ENCODE assay signal across 11 mouse cellular contexts in the genomic region with DNA sequence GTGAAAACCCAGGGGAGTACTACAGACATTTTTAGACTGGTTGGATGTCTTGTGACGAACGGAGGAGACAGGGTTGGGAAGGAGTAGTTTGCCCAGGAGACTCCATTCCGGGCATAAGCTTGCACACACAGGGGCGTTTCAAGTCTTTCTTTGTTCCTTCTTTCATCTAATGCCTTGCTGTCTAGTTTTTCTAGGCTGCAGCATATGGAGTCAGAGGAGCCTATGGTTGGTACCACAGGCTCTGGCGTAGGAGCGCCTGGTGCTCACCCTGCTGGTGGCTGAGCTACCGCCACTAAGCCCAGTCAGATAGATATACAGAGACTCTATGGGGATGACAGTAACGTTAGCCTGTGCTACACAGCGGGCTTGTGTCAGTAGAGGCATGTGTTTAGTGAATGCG. TPM values are rescaled to one million over a fixed set of nuclear protein-coding genes. Genes with fewer than 3 reads are reported as not detected.
A peak's percentile ranks its signal among the peaks of the same experiment; 100 is the strongest.
DNase-seq lines count a peak whose midpoint lies in the region; ATAC-seq lines count a peak whose summit lies in the region.
"Had no signal": no experiment of that assay in that cellular context is flagged by ENCODE, and none has a peak within 500 bp of the region (broad histone marks: within the 10 kb centered on the region; RNA-seq: fewer than 3 reads in every experiment).

No protein-coding gene starts in this region.

- DNase-seq in hindbrain, embryonic 14.5 days (ENCODE audit: low spot score) = no peak
- no peak for DNase-seq in hindbrain, embryonic 10.5 days (ENCODE audit: low spot score)
- DNase-seq in neural tube, embryonic 10.5 days (ENCODE audit: extremely low spot score, low spot score) = no peak
- peak; percentile 77 for DNase-seq in telencephalon, adult 2 months (ENCODE audit: low read depth, low spot score)
- no peak for DNase-seq in urinary bladder, postnatal 36 days (ENCODE audit: low spot score in 2 of 2)
- DNase-seq: cerebellum, postnatal 25 days; kidney, adult 11 months; lung, postnatal 10 days had no signal

- H3K9ac ChIP-seq in hindbrain, embryonic 14.5 days = no peak overlapping the region
- H3K9ac ChIP-seq in neural tube, embryonic 13.5 days = no peak overlapping the region
- no peak overlapping the region for H3K9ac ChIP-seq in limb, embryonic 15.5 days
- H3K9ac ChIP-seq: heart, embryonic 13.5 days had no signal

- no peaks in the 10 kb centered on the region for H3K9me3 ChIP-seq in hindbrain, embryonic 14.5 days (ENCODE audit: control insufficient read depth, low read length)
- no peaks in the 10 kb centered on the region for H3K9me3 ChIP-seq in hindbrain, embryonic 10.5 days
- no peaks in the 10 kb centered on the region for H3K9me3 ChIP-seq in neural tube, embryonic 13.5 days
- no peaks in the 10 kb centered on the region for H3K9me3 ChIP-seq in limb, embryonic 15.5 days
- H3K9me3 ChIP-seq: heart, embryonic 13.5 days had no signal

- H3K27me3 ChIP-seq in hindbrain, embryonic 14.5 days (ENCODE audit: control insufficient read depth, insufficient read depth, low read length) = no peaks in the 10 kb centered on the region
- no peaks in the 10 kb centered on the region for H3K27me3 ChIP-seq in hindbrain, embryonic 10.5 days (ENCODE audit: insufficient read depth, poor library complexity, severe bottlenecking)
- no peaks in the 10 kb centered on the region for H3K27me3 ChIP-seq in neural tube, embryonic 13.5 days
- no peaks in the 10 kb centered on the region for H3K27me3 ChIP-seq in limb, embryonic 15.5 days
- H3K27me3 ChIP-seq: heart, embryonic 13.5 days had no signal

- no peaks in the 10 kb centered on the region for H3K36me3 ChIP-seq in hindbrain, embryonic 14.5 days (replicated peaks; ENCODE audit: control insufficient read depth, insufficient read depth)
- no peaks in the 10 kb centered on the region for H3K36me3 ChIP-seq in hindbrain, embryonic 10.5 days
- no peaks in the 10 kb centered on the region for H3K36me3 ChIP-seq in neural tube, embryonic 13.5 days
- H3K36me3 ChIP-seq in limb, embryonic 15.5 days = no peaks in the 10 kb centered on the region
- H3K36me3 ChIP-seq: heart, embryonic 13.5 days had no signal

- H3K27ac ChIP-seq in hindbrain, embryonic 14.5 days = peak overlapping the region; percentile 15
- no peak overlapping the region for H3K27ac ChIP-seq in hindbrain, embryonic 10.5 days
- H3K27ac ChIP-seq in neural tube, embryonic 13.5 days (replicated peaks) = peak overlapping the region; percentile 61
- peak overlapping the region; percentile 61; the same call in 1 of the 2 replicates for H3K27ac ChIP-seq in limb, embryonic 15.5 days
- H3K27ac ChIP-seq: heart, embryonic 13.5 days had no signal

- no peak; the same call in 1 of the 2 replicates for ATAC-seq in hindbrain, embryonic 14.5 days (ENCODE audit: low FRiP score)
- peak; percentile 77; the same call in 1 of the 2 replicates for ATAC-seq in neural tube, embryonic 13.5 days (ENCODE audit: low read depth)
- no peak for ATAC-seq in limb, embryonic 15.5 days (ENCODE audit: insufficient number of reproducible peaks, low FRiP score, low TSS enrichment, low read depth)

- H3K4me1 ChIP-seq in hindbrain, embryonic 14.5 days (replicated peaks; ENCODE audit: control insufficient read depth, insufficient read depth, low read length) = 0 out of 2 replicates have a peak, but pooled peaks cover 9% of the 10 kb centered on the region
- H3K4me1 ChIP-seq in hindbrain, embryonic 10.5 days (replicated peaks) = peaks cover 20% of the 10 kb centered on the region
- peaks cover 45% of the 10 kb centered on the region for H3K4me1 ChIP-seq in neural tube, embryonic 13.5 days (replicated peaks)
- H3K4me1 ChIP-seq in limb, embryonic 15.5 days = peaks cover 36% of the 10 kb centered on the region

- no peak overlapping the region for H3K4me3 ChIP-seq in hindbrain, embryonic 14.5 days (replicated peaks; ENCODE audit: low read length)
- H3K4me3 ChIP-seq in hindbrain, embryonic 10.5 days = no peak overlapping the region
- no peak overlapping the region for H3K4me3 ChIP-seq in neural tube, embryonic 13.5 days
- no peak overlapping the region for H3K4me3 ChIP-seq in limb, embryonic 15.5 days
- H3K4me3 ChIP-seq: heart, embryonic 13.5 days had no signal

- H3K4me2 ChIP-seq in hindbrain, embryonic 14.5 days (replicated peaks) = no peak overlapping the region
- H3K4me2 ChIP-seq in neural tube, embryonic 13.5 days = no peak overlapping the region
- no peak overlapping the region for H3K4me2 ChIP-seq in limb, embryonic 15.5 days
- H3K4me2 ChIP-seq: heart, embryonic 13.5 days had no signal

- 70% methylated on average over 10 of the region's 10 CpGs for WGBS in hindbrain, embryonic 14.5 days
- 83% methylated on average over 10 of the region's 10 CpGs for WGBS in hindbrain, embryonic 10.5 days
- WGBS in neural tube, embryonic 13.5 days = 70% methylated on average over 10 of the region's 10 CpGs
- WGBS in limb, embryonic 15.5 days = 69% methylated on average over 10 of the region's 10 CpGs

RNA-seq across cellular contexts. Expression of a gene that starts 42.0 kb away (rescaled TPM):
- polyA plus RNA-seq in hindbrain, embryonic 14.5 days (2014; fragmentation: Nextera tagmentation; extraction: Ambion mirVana) = 79.2 and 80.1 TPM in 2 replicates
- polyA plus RNA-seq in hindbrain, embryonic 10.5 days (2016; fragmentation: Nextera tagmentation; extraction: Ambion mirVana) = 43.6 and 45.6 TPM in 2 replicates
- 72.1 and 79.1 TPM in 2 replicates for polyA plus RNA-seq in neural tube, embryonic 13.5 days (2015; fragmentation: Nextera tagmentation; extraction: Ambion mirVana)
- 122 and 127 TPM in 2 replicates for polyA plus RNA-seq in limb, embryonic 15.5 days (2015; fragmentation: Nextera tagmentation; extraction: Ambion mirVana)
